Mouse (Mus musculus): Measurements from ENCODE around the gene Agtr2. TPM values are rescaled to one million over a fixed set of nuclear protein-coding genes. Genes with fewer than 3 reads are reported as not detected.

Agtr2 gene
- not detected for polyA plus RNA-seq (2017; shearing (Covaris generic))

DNA sequence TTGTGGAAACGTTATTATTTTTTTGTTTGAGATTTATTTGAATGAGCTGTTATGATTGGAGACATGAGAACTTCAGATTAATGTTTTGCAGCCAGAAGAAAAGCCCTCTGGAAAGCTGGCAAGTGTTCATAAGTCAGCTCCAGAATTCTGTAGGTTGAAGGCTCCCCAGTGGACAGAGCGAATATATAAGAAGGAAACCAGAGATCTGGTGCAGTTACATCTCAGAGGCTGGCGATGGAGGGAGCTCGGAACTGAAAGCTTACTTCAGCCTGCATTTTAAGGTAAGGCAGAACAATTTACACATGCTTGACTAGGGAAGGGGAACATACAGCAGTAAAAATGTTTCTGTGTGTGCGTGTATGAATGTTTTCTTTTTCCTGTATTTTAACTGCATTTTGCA, at the start of gene Agtr2:
TSS of gene Agtr2 (plus strand) at position 131 of the 400 bp plus-strand sequence.

Other genes starting within 250 kb of the Agtr2 start
- not detected for gene Slc6a14, start 230.4 kb downstream of the Agtr2 start, polyA plus RNA-seq (2017; shearing (Covaris generic))